Mouse (Mus musculus): ENCODE measurements around the gene Tom1. TPM values are rescaled to one million over a fixed set of nuclear protein-coding genes. Genes with fewer than 3 reads are reported as not detected.

Tom1 gene
- total RNA-seq, 2 experiments from 2014 or later, result 43.8 to 47.2 TPM

Other genes starting within 250 kb of the Tom1 start
- gene Isx, start 160.5 kb upstream of the Tom1 start, total RNA-seq (2021), result not detected
- gene Hmgxb4, start 40.3 kb upstream of the Tom1 start, total RNA-seq (2021), result 1 to 10 TPM; 8.3 to 9.9 TPM
- 10 to 100 TPM; 12.2 to 13.8 TPM for gene Hmox1, start 59.9 kb downstream of the Tom1 start, total RNA-seq (2021)
- 1 to 10 TPM; 4.4 to 7.1 TPM for gene Mcm5, start 75.9 kb downstream of the Tom1 start, total RNA-seq (2021)
- 1 to 10 TPM; 1.3 to 1.6 TPM for gene Rasd2, start 180.2 kb downstream of the Tom1 start, total RNA-seq (2021)